Mouse (Mus musculus): ENCODE data around the gene Gpam.

GRCm38 (mm10) chr19:55131747-55132146, 4.7 kb upstream of the Gpam start:
- TF ChIP-seq GATA1 (IDR thresholded peaks at IDR 0.05; ENCODE audit: borderline replicate concordance, low read length) (no peak), FLI1 (IDR thresholded peaks at IDR 0.05; ENCODE audit: low read length) (no peak)

Data from megakaryocyte, embryonic 14.5 days (primary cell).